Mouse (Mus musculus) CH12.LX (cell line): ENCODE results near the gene Trim60. TPM values are rescaled to one million over a fixed set of nuclear protein-coding genes. Genes with fewer than 3 reads are reported as not detected.

Experiments used
- DNase-seq: peaks from one replicate; pipeline ENCODE4 v3.0.0-alpha.2; 2013; ENCODE audit errors: extremely low read depth
- H3K27ac ChIP-seq: 2 replicates; pipeline ENCODE4 v1.5.1; 2012; ENCODE audit warnings: low read depth, mild to moderate bottlenecking, control low read depth, moderate library complexity; ENCODE audit not compliant: insufficient read depth
- H3K27me3 ChIP-seq: replicated peaks from 2 replicates; pipeline ENCODE3; 2012; ENCODE audit warnings: inconsistent platforms
- H3K36me3 ChIP-seq, 2 experiments: replicated peaks in 1 of 2; 2 replicates each; pipeline versions ENCODE3 to v1.6.1; 2012; ENCODE audit warnings: inconsistent platforms in 1 of 2, low read length in 1 of 2, mild to moderate bottlenecking in 1 of 2, mixed read lengths in 1 of 2, moderate library complexity in 1 of 2; ENCODE audit not compliant: control insufficient read depth in 1 of 2, insufficient read depth in 1 of 2
- H3K4me1 ChIP-seq, 2 experiments: 2 replicates each; pipeline ENCODE4 v1.6.1; 2012; ENCODE audit warnings: inconsistent platforms in 1 of 2, moderate library complexity in 1 of 2; ENCODE audit not compliant: insufficient read depth in 2 of 2, control insufficient read depth in 1 of 2
- H3K4me2 ChIP-seq: 2 replicates; pipeline ENCODE4 v1.6.1; 2012; ENCODE audit warnings: low read depth, mild to moderate bottlenecking, control low read depth; ENCODE audit not compliant: poor library complexity, insufficient read depth, severe bottlenecking
- H3K4me3 ChIP-seq, 3 experiments: fragments of 150-350 bp in 1 of 3; sonication (generic) in 1 of 3; replicated peaks in 1 of 3; 2 replicates each; pipeline versions ENCODE3 to v1.5.1; 2011 to 2012; ENCODE audit warnings: low read depth in 2 of 3, low read length in 2 of 3, mild to moderate bottlenecking in 2 of 3, moderate library complexity in 2 of 3, control low read depth in 1 of 3, improper control_type of control experiment in 1 of 3, inconsistent platforms in 1 of 3, mixed read lengths in 1 of 3; ENCODE audit not compliant: poor library complexity in 1 of 3
- H3K79me2 ChIP-seq: replicated peaks from 2 replicates; pipeline ENCODE4 v1.6.1; 2012; ENCODE audit warnings: mild to moderate bottlenecking, moderate library complexity; ENCODE audit not compliant: control insufficient read depth, poor library complexity, insufficient read depth, severe bottlenecking; ENCODE audit errors: extremely low read depth
- H3K9ac ChIP-seq: 2 replicates; pipeline ENCODE4 v1.6.1; 2012; ENCODE audit warnings: low read depth, mild to moderate bottlenecking, control low read depth, moderate library complexity; ENCODE audit not compliant: insufficient read depth
- H3K9me3 ChIP-seq: replicated peaks from 2 replicates; pipeline ENCODE3; 2012; ENCODE audit warnings: low read length, inconsistent platforms, mixed read lengths
- BHLHE40 ChIP-seq: IDR thresholded peaks from 2 replicates; pipeline ENCODE4 v1.6.1; 2011; ENCODE audit warnings: mild to moderate bottlenecking, low read depth, low read length, improper control_type of control experiment
- E2F4 ChIP-seq: IDR thresholded peaks from 2 replicates; pipeline ENCODE4 v1.6.1; 2011; ENCODE audit warnings: low read depth, low read length, improper control_type of control experiment; ENCODE audit not compliant: insufficient replicate concordance
- EP300 ChIP-seq: IDR thresholded peaks from 2 replicates; pipeline ENCODE4 v1.6.1; 2011; ENCODE audit warnings: low read length, improper control_type of control experiment
- ETS1 ChIP-seq: conservative IDR thresholded peaks from 2 replicates; pipeline ENCODE4 v1.6.1; 2012; ENCODE audit warnings: low read depth, mild to moderate bottlenecking, inconsistent platforms, low read length, improper control_type of control experiment, moderate library complexity
- JUN ChIP-seq: IDR thresholded peaks from 2 replicates; pipeline ENCODE4 v1.6.1; 2011; ENCODE audit warnings: low read depth, mild to moderate bottlenecking, low read length, improper control_type of control experiment, moderate library complexity; ENCODE audit not compliant: insufficient read depth
- KAT2A ChIP-seq: IDR thresholded peaks from 2 replicates; pipeline ENCODE4 v1.6.1; 2012; ENCODE audit warnings: low read length, improper control_type of control experiment, inconsistent platforms; ENCODE audit not compliant: insufficient replicate concordance
- MAX ChIP-seq: IDR thresholded peaks from 2 replicates; pipeline ENCODE4 v1.6.1; 2011; ENCODE audit warnings: low read length, improper control_type of control experiment
- MAZ ChIP-seq: IDR thresholded peaks from 2 replicates; pipeline ENCODE4 v1.6.1; 2012; ENCODE audit warnings: low read depth, mild to moderate bottlenecking, inconsistent platforms, low read length, improper control_type of control experiment, moderate library complexity
- MEF2A ChIP-seq: IDR thresholded peaks from 2 replicates; pipeline ENCODE4 v1.6.1; 2014; ENCODE audit warnings: low read depth, mild to moderate bottlenecking, inconsistent platforms, low read length, improper control_type of control experiment, borderline replicate concordance
- MXI1 ChIP-seq: IDR thresholded peaks from 2 replicates; pipeline ENCODE4 v1.6.1; 2011; ENCODE audit warnings: mild to moderate bottlenecking, low read depth, low read length, improper control_type of control experiment
- MYC ChIP-seq: IDR thresholded peaks from 2 replicates; pipeline ENCODE4 v1.6.1; 2011; ENCODE audit warnings: low read depth, mild to moderate bottlenecking, improper control_type of control experiment, low read length
- NELFE ChIP-seq: IDR thresholded peaks from 2 replicates; pipeline ENCODE4 v1.6.1; 2011; ENCODE audit warnings: low read depth, low read length, improper control_type of control experiment
- NRF1 ChIP-seq: IDR thresholded peaks from 2 replicates; pipeline ENCODE4 v1.6.1; 2014; ENCODE audit warnings: low read depth, mild to moderate bottlenecking, inconsistent platforms, low read length, improper control_type of control experiment, moderate library complexity
- RCOR1 ChIP-seq: conservative IDR thresholded peaks from 2 replicates; pipeline ENCODE4 v1.6.1; 2012; ENCODE audit warnings: low read depth, mild to moderate bottlenecking, inconsistent platforms, low read length, improper control_type of control experiment
- USF1 ChIP-seq: IDR thresholded peaks from 2 replicates; pipeline ENCODE4 v1.6.1; 2014; ENCODE audit warnings: low read depth, mild to moderate bottlenecking, inconsistent platforms, low read length, improper control_type of control experiment
- USF2 ChIP-seq: conservative IDR thresholded peaks from 2 replicates; pipeline ENCODE4 v1.6.1; 2011; ENCODE audit warnings: low read depth, low read length, improper control_type of control experiment
- ZMIZ1 ChIP-seq: IDR thresholded peaks from 2 replicates; pipeline ENCODE4 v1.6.1; 2012; ENCODE audit warnings: low read depth, mild to moderate bottlenecking, inconsistent platforms, low read length, improper control_type of control experiment
- dilution Hi-C: fragments of 300-500 bp; cut with MboI; formaldehyde crosslinking; loops from 2 replicates; pipeline ENCODE4 v1.14.3; 2020; ENCODE audit warnings: low sequenced_read_pairs; ENCODE audit not compliant: extremely low pct_unique_long_range_greater_than_20kb, extremely low pct_ligation_motif_present
- in situ Hi-C: fragments of 300-500 bp; cut with MboI; formaldehyde crosslinking; loops from 3 replicates; pipeline ENCODE4 v1.14.3; 2019; ENCODE audit warnings: low sequenced_read_pairs, low pct_ligation_motif_present, low pct_unique_long_range_greater_than_20kb, mixed read lengths
- polyA plus RNA-seq: library from polyadenylated mRNA; unstranded; fragments of >175 nt; gene quantifications from 2 replicates; pipeline ENCODE4 v1.2.1, GENCODE M21; 2012; ENCODE audit warnings: low read depth; ENCODE audit not compliant: insufficient read length
- total RNA-seq, 2 experiments: library from RNA; depleted of rRNA; stranded (reverse); fragments of 300-350 nt in 1 of 2; fragments of >200 nt in 1 of 2; gene quantifications; 2 replicates each; pipeline ENCODE4 v1.2.3; 2012 to 2014

Trim60 gene
- total and polyA plus RNA-seq, 3 experiments: not detected

- Histone ChIP-seq H3K9me3 (no peaks in the 10 kb centered on the region), H3K79me2 (no peaks in the 10 kb centered on the region), H3K27me3 (no peaks in the 10 kb centered on the region), H3K36me3 (no peaks in the 10 kb centered on the region), H3K4me3 (no peak overlapping the region), H3K4me1 (no peaks in the 10 kb centered on the region), H3K9ac (no peak overlapping the region), H3K4me2 (no peak overlapping the region), H3K27ac (no peak overlapping the region)
- TF ChIP-seq BHLHE40 (no peak), ETS1 (no peak), USF1 (no peak), JUN (no peak), NRF1 (no peak), EP300 (no peak), E2F4 (no peak), RCOR1 (no peak), MEF2A (no peak), MAX (no peak)
- no peak for DNase-seq
- dilution Hi-C loops (no loop called here), in situ Hi-C loops (no loop called here)
Observed at GRCm38 (mm10) chr8:65047801-65048200, 29.4 kb upstream of the Trim60 start.

GRCm38 (mm10) chr8:65047193-65047592, 28.8 kb upstream of the Trim60 start:
- Histone ChIP-seq H3K4me1 (no peaks in the 10 kb centered on the region), H3K79me2 (no peaks in the 10 kb centered on the region), H3K9ac (no peak overlapping the region), H3K27me3 (no peaks in the 10 kb centered on the region), H3K9me3 (no peaks in the 10 kb centered on the region), H3K36me3 (no peaks in the 10 kb centered on the region), H3K4me3 (no peak overlapping the region), H3K4me2 (no peak overlapping the region), H3K27ac (no peak overlapping the region)
- no peak for DNase-seq
- TF ChIP-seq USF2: no peak
- no peak for TF ChIP-seq ZMIZ1
- TF ChIP-seq MAZ: no peak
- TF ChIP-seq NELFE: no peak
- no peak for TF ChIP-seq MAX
- no peak for TF ChIP-seq BHLHE40
- in situ Hi-C loops: no loop called here
- dilution Hi-C loops: no loop called here

GRCm38 (mm10) chr8:65046565-65046964, 28.2 kb upstream of the Trim60 start:
- DNase-seq: no peak
- Histone ChIP-seq H3K4me1 (no peaks in the 10 kb centered on the region), H3K27ac (no peak overlapping the region), H3K4me2 (no peak overlapping the region), H3K4me3 (no peak overlapping the region)
- TF ChIP-seq MYC: no peak
- no peak for TF ChIP-seq KAT2A
- no peak for TF ChIP-seq RCOR1
- no peak for TF ChIP-seq MXI1
- TF ChIP-seq, all 38 proteins: peak for 0
- in situ Hi-C loops: no loop called here
- dilution Hi-C loops: no loop called here
- H3K9ac ChIP-seq: no peak overlapping the region
- no peaks in the 10 kb centered on the region for H3K9me3 ChIP-seq
- no peaks in the 10 kb centered on the region for H3K27me3 ChIP-seq
- no peaks in the 10 kb centered on the region for H3K79me2 ChIP-seq
- H3K36me3 ChIP-seq: no peaks in the 10 kb centered on the region
